Mouse (Mus musculus): ENCODE data around the gene Fam71e2. TPM values are rescaled to one million over a fixed set of nuclear protein-coding genes. Genes with fewer than 3 reads are reported as not detected.
A peak's percentile ranks its signal among the peaks of the same experiment; 100 is the strongest.
"Not testable (repeated sequence)": the region's sequence is repeated elsewhere in the genome, so short reads cannot be mapped to it uniquely, and the experiment has no call there.

Fam71e2 gene
- polyA plus RNA-seq, 1 experiment from 2014 or later, result not detected

GRCm38 (mm10) chr7:4802247-4802646, 31.1 kb upstream of the Fam71e2 start:
- ATAC-seq (ENCODE audit: insufficient number of reproducible peaks, insufficient read depth, low FRiP score, low read depth), result no peak
- Histone ChIP-seq H3K9me3 (ENCODE audit: control insufficient read depth, low read length) (no peaks in the 10 kb centered on the region), H3K4me1 (ENCODE audit: control insufficient read depth in 2 of 2, insufficient read depth in 2 of 2, low read length in 2 of 2) (no peaks in the 10 kb centered on the region), H3K4me2 (ENCODE audit: low read length) (no peak overlapping the region), H3K27me3 (ENCODE audit: control insufficient read depth, insufficient read depth, low read length) (no peaks in the 10 kb centered on the region), H3K4me3 (ENCODE audit: control insufficient read depth in 1 of 2, insufficient read depth in 1 of 2, low read depth in 1 of 2, low read length in 2 of 2) (no peak overlapping the region), H3K9ac (ENCODE audit: low read length) (no peak overlapping the region), H3K27ac (replicated peaks in 1 of 2; ENCODE audit: control insufficient read depth in 1 of 2, insufficient read depth in 1 of 2, low read depth in 2 of 2, low read length in 2 of 2) (no peak overlapping the region), H3K36me3 (ENCODE audit: control insufficient read depth, insufficient read depth, low read length) (peaks cover 41% of the 10 kb centered on the region)

DNA sequence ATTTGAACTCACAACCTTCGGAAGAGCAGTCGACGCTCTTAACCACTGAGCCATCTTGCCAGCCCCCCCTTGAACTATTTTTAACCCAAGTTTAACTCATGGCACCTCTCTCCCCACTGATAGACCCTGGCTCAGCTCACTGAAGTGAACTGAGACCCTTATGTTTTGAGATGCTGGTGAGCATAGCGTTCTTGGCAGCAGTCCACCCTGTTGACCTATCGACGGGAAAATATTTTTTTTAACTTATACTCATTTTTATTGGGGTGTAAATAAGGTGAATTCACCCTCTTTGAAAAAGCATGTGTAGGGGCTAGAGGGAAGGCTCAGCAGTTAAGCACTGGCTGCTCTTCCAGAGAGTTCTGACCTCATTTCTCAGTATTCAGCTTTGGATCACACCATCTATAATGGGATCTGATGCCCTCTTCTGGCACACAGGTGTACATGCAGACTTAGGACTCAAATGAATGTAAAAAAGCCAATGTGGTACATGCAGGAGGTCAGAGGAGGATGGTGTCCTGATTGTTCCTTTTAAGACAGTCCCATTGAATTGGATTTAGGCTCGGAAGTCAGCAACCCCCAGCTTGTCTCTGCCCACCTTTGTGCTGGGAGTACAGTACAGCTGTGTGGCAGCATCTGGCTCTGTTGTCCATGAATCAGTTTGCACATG, 24.8 kb upstream of the Fam71e2 start:
- H3K9ac ChIP-seq (ENCODE audit: low read length), result no peak overlapping the region
- no peak for ATAC-seq (ENCODE audit: insufficient number of reproducible peaks, insufficient read depth, low FRiP score, low read depth)
- H3K4me1 ChIP-seq (ENCODE audit: control insufficient read depth in 2 of 2, insufficient read depth in 2 of 2, low read length in 2 of 2), result peaks cover 2 to 6% of the 10 kb centered on the region in 2 experiments; a peak in 3 of 4 replicates
- no peak overlapping the region for H3K4me2 ChIP-seq (ENCODE audit: low read length)
- peaks cover 43% of the 10 kb centered on the region for H3K36me3 ChIP-seq (ENCODE audit: control insufficient read depth, insufficient read depth, low read length)
- H3K27ac ChIP-seq (replicated peaks in 1 of 2; ENCODE audit: control insufficient read depth in 1 of 2, insufficient read depth in 1 of 2, low read depth in 2 of 2, low read length in 2 of 2), result no peak overlapping the region
- no peak overlapping the region for H3K4me3 ChIP-seq (ENCODE audit: control insufficient read depth in 1 of 2, insufficient read depth in 1 of 2, low read depth in 1 of 2, low read length in 2 of 2)
- no peaks in the 10 kb centered on the region for H3K9me3 ChIP-seq (ENCODE audit: control insufficient read depth, low read length)
- H3K27me3 ChIP-seq (ENCODE audit: control insufficient read depth, insufficient read depth, low read length), result no peaks in the 10 kb centered on the region
- 68% methylated on average over 7 of the region's 7 CpGs for WGBS

GRCm38 (mm10) chr7:4794631-4795168, 23.6 kb upstream of the Fam71e2 start:
- H3K27ac ChIP-seq (replicated peaks in 1 of 2; ENCODE audit: control insufficient read depth in 1 of 2, insufficient read depth in 1 of 2, low read depth in 2 of 2, low read length in 2 of 2), result no peak overlapping the region
- no peaks in the 10 kb centered on the region for H3K27me3 ChIP-seq (ENCODE audit: control insufficient read depth, insufficient read depth, low read length)
- ATAC-seq (ENCODE audit: insufficient number of reproducible peaks, insufficient read depth, low FRiP score, low read depth), result no peak
- peaks cover 43% of the 10 kb centered on the region for H3K36me3 ChIP-seq (ENCODE audit: control insufficient read depth, insufficient read depth, low read length)
- peak overlapping the region; percentile 90; the same call in 1 of the 2 replicates for H3K4me2 ChIP-seq (ENCODE audit: low read length)
- no peak overlapping the region for H3K4me3 ChIP-seq (ENCODE audit: control insufficient read depth in 1 of 2, insufficient read depth in 1 of 2, low read depth in 1 of 2, low read length in 2 of 2)
- WGBS, result 83% methylated on average over 3 of the region's 3 CpGs
- H3K4me1 ChIP-seq (ENCODE audit: control insufficient read depth in 2 of 2, insufficient read depth in 2 of 2, low read length in 2 of 2), result peaks cover 2 to 6% of the 10 kb centered on the region in 2 experiments; a peak in 3 of 4 replicates
- no peaks in the 10 kb centered on the region for H3K9me3 ChIP-seq (ENCODE audit: control insufficient read depth, low read length)
- peak overlapping the region; percentile 98; the same call in 1 of the 2 replicates for H3K9ac ChIP-seq (ENCODE audit: low read length)

- Histone ChIP-seq H3K36me3 (ENCODE audit: control insufficient read depth, insufficient read depth, low read length) (peaks cover 43% of the 10 kb centered on the region), H3K4me3 (ENCODE audit: control insufficient read depth in 1 of 2, insufficient read depth in 1 of 2, low read depth in 1 of 2, low read length in 2 of 2) (peak overlapping the region; percentile 61 to 89), H3K4me1 (ENCODE audit: control insufficient read depth in 2 of 2, insufficient read depth in 2 of 2, low read length in 2 of 2) (peaks cover 3 to 7% of the 10 kb centered on the region in 2 experiments), H3K9ac (ENCODE audit: low read length) (peak overlapping the region; percentile 98), H3K4me2 (ENCODE audit: low read length) (peak overlapping the region; percentile 90), H3K9me3 (ENCODE audit: control insufficient read depth, low read length) (no peaks in the 10 kb centered on the region), H3K27ac (replicated peaks in 1 of 2; ENCODE audit: control insufficient read depth in 1 of 2, insufficient read depth in 1 of 2, low read depth in 2 of 2, low read length in 2 of 2) (peak overlapping the region in 1 of 2 experiments; percentile 90; a peak in 1 of 4 replicates), H3K27me3 (ENCODE audit: control insufficient read depth, insufficient read depth, low read length) (no peaks in the 10 kb centered on the region)
- WGBS, result 36% methylated on average over 4 of the region's 4 CpGs
- ATAC-seq (ENCODE audit: insufficient number of reproducible peaks, insufficient read depth, low FRiP score, low read depth), result no peak
These were observed 22.6 kb upstream of the Fam71e2 start for GRCm38 (mm10) chr7:4793674-4794073.

- H3K36me3 ChIP-seq (ENCODE audit: control insufficient read depth, insufficient read depth, low read length), result peaks cover 43% of the 10 kb centered on the region
- peak overlapping the region; percentile 66 to 90 for H3K27ac ChIP-seq (replicated peaks in 1 of 2; ENCODE audit: control insufficient read depth in 1 of 2, insufficient read depth in 1 of 2, low read depth in 2 of 2, low read length in 2 of 2)
- peaks cover 7 to 11% of the 10 kb centered on the region in 2 experiments for H3K4me1 ChIP-seq (ENCODE audit: control insufficient read depth in 2 of 2, insufficient read depth in 2 of 2, low read length in 2 of 2)
- ATAC-seq (ENCODE audit: insufficient number of reproducible peaks, insufficient read depth, low FRiP score, low read depth); H3K9me3 ChIP-seq (ENCODE audit: control insufficient read depth, low read length); H3K27me3 ChIP-seq (ENCODE audit: control insufficient read depth, insufficient read depth, low read length): not testable (repeated sequence)
- H3K9ac ChIP-seq (ENCODE audit: low read length), result peak overlapping the region; percentile 98
- under 1% methylated on average over 31 of the region's 31 CpGs for WGBS
- H3K4me3 ChIP-seq (ENCODE audit: control insufficient read depth in 1 of 2, insufficient read depth in 1 of 2, low read depth in 1 of 2, low read length in 2 of 2), result peak overlapping the region; percentile 61 to 89
- H3K4me2 ChIP-seq (ENCODE audit: low read length), result peak overlapping the region; percentile 90
These were observed 22.1 kb upstream of the Fam71e2 start for GRCm38 (mm10) chr7:4793248-4793647.

GRCm38 (mm10) chr7:4792278-4793212, 21.4 kb upstream of the Fam71e2 start, which contains the start of gene Rpl28:
Rpl28 (plus strand) TSS chr7:4792874.
- Histone ChIP-seq H3K36me3 (ENCODE audit: control insufficient read depth, insufficient read depth, low read length) (peaks cover 40% of the 10 kb centered on the region), H3K4me1 (ENCODE audit: control insufficient read depth in 2 of 2, insufficient read depth in 2 of 2, low read length in 2 of 2) (peaks cover 8 to 11% of the 10 kb centered on the region in 2 experiments), H3K27ac (replicated peaks in 1 of 2; ENCODE audit: control insufficient read depth in 1 of 2, insufficient read depth in 1 of 2, low read depth in 2 of 2, low read length in 2 of 2) (peak within 1 kb of the TSS; percentile 91 to 96), H3K9ac (ENCODE audit: low read length) (peak within 1 kb of the TSS; percentile 98), H3K9me3 (ENCODE audit: control insufficient read depth, low read length) (no peaks in the 10 kb centered on the region), H3K27me3 (ENCODE audit: control insufficient read depth, insufficient read depth, low read length) (no peaks in the 10 kb centered on the region), H3K4me3 (ENCODE audit: control insufficient read depth in 1 of 2, insufficient read depth in 1 of 2, low read depth in 1 of 2, low read length in 2 of 2) (peak within 1 kb of the TSS; percentile 61 to 89), H3K4me2 (ENCODE audit: low read length) (peak within 1 kb of the TSS; percentile 90)
- WGBS, result 2% methylated on average over 53 of the region's 54 CpGs
- peak; percentile 88 for ATAC-seq (ENCODE audit: insufficient number of reproducible peaks, insufficient read depth, low FRiP score, low read depth)

DNA sequence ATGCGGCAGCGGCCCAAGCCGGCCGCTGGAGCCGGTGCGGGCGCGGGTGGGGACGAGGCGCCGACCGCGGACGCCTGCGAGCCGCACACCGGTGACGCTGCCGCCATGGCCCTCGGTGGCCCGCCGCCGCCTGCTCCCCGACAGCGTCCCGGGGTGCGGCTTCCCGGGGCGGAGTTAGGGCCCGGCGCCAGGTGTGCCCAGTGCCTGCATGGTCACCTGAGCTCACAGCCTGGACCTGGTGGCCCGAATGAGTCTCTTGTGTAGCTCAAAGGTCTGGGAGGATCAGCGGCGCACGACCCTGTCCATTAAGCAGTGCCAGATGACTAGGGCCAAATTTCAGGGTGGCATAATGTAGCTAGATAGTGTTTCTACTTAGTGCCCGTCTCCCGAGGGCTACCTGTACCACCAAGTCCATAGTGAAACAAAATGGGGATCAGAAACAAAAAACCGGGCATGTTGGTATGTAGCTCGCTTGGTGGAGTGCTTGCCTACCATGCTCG, 18.4 kb upstream of the Fam71e2 start, which contains the start of gene Tmem238:
Gene Tmem238, minus strand, starts transcription at position 221 of the 500 bp plus-strand sequence.
- Histone ChIP-seq H3K27ac (replicated peaks in 1 of 2; ENCODE audit: control insufficient read depth in 1 of 2, insufficient read depth in 1 of 2, low read depth in 2 of 2, low read length in 2 of 2) (peak within 1 kb of the TSS; percentile 23 to 61; a peak in 2 of 4 replicates), H3K4me3 (ENCODE audit: control insufficient read depth in 1 of 2, insufficient read depth in 1 of 2, low read depth in 1 of 2, low read length in 2 of 2) (peak within 1 kb of the TSS; percentile 53 to 58), H3K9me3 (ENCODE audit: control insufficient read depth, low read length) (no peaks in the 10 kb centered on the region), H3K4me2 (ENCODE audit: low read length) (peak within 1 kb of the TSS; percentile 89), H3K4me1 (ENCODE audit: control insufficient read depth in 2 of 2, insufficient read depth in 2 of 2, low read length in 2 of 2) (peaks cover 8 to 11% of the 10 kb centered on the region in 2 experiments), H3K27me3 (ENCODE audit: control insufficient read depth, insufficient read depth, low read length) (no peaks in the 10 kb centered on the region), H3K9ac (ENCODE audit: low read length) (peak within 1 kb of the TSS; percentile 81), H3K36me3 (ENCODE audit: control insufficient read depth, insufficient read depth, low read length) (peaks cover 11% of the 10 kb centered on the region)
- WGBS, result 8% methylated on average over 40 of the region's 40 CpGs
- no peak for ATAC-seq (ENCODE audit: insufficient number of reproducible peaks, insufficient read depth, low FRiP score, low read depth)
